Mouse (Mus musculus) CD4-positive, CD25-positive, alpha-beta regulatory T cell, adult 4 months (primary cell): ENCODE data around the gene Arhgap17. TPM values are rescaled to one million over a fixed set of nuclear protein-coding genes. Genes with fewer than 3 reads are reported as not detected.

ENCODE experiments used
- ATAC-seq: one replicate; pipeline ENCODE4 v1.8.0; 2017
- polyA plus RNA-seq, 2 experiments: library from polyadenylated mRNA; unstranded; fragments of 100-300 nt; shearing (Covaris generic); gene quantifications; one replicate each; pipeline ENCODE4 v1.2.1; 2017

Arhgap17 gene
- 10 to 100 TPM; 22.5 to 22.7 TPM for polyA plus RNA-seq

DNA sequence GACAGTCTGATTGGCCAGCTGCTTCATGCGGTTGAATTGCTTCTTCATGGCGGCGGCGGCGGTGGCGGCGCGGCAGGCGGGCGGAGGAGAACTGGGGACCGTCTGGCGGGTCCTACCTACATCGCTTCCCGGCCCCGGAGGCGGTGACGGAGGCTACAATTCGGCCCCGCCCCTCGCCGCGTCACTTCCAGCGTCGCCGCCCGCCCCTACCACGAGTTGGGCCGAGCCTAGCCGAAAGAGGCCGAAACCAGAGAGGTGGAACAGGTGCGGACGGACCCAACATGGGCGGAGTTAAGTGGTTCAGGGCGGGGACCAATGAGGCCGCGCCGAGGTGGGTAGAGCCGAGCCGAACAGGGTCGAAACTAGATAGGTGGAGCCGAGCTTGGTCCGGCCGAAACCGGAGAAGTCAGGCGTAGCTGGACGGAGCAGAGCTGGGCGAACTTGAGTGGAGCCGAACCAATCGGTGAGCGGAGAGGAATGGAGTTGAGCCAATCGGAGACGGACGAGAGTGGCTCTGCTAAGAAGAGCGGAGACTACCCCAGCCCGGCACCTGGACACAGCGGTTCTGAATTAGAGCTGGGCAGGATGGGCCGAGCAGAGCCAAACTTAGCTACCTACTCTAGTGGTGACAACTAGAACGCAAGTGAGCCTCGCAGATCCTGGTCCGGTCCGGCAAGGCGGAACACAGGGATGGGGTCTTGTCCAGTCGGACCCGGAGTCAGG is at the start of gene Arhgap17, which contains the start of gene Lcmt1:
Arhgap17 (minus strand) TSS at position 157 of the 723 bp plus-strand sequence.
Lcmt1 (plus strand) TSS at position 26 of the 723 bp plus-strand sequence.
- peak; percentile 93 for ATAC-seq

GRCm38 (mm10) chr7:123417661-123418060 is 47.9 kb upstream of the Arhgap17 start:
- no peak for ATAC-seq

DNA sequence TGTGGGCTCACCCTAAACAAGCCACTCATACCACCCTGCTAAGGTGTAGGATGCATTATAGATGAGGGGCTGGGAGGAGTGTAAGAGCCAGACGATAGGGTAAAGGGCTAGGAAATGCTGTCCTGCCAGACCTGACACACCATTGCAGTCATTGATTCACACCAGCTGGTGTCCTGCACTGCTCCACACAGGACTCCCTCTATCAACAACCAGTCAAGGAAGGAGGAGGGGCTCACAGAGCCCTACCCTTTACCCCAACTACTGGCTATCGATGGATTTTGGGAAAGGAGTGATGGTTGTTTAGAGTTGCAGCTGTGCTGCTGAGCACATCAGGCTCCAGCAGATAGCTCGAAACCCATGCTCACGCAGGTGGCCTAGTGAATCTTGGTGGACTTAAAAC is 47.1 kb upstream of the Arhgap17 start:
- ATAC-seq, result no peak

- ATAC-seq, result no peak
Observed at GRCm38 (mm10) chr7:123412143-123412542, 42.4 kb upstream of the Arhgap17 start.

DNA sequence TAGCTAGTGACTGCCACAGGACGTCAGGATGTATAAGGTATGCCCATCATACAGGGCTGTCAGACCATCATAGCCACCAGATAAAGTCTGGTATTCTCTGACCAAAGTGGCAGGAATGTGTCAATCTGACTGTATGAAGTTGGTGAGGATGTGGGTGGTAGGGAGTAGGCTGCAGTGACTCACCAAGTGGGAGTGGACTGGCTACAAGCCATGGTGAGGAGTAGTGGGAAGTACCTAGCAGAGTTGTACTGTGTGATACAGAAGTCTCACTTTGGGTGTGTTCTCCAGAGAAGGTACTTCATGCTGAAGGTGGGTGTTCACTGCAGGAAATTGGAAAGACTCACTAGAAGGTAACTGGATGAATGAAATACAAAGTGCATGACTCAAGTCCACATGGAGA is 41.4 kb upstream of the Arhgap17 start:
- ATAC-seq, result no peak

GRCm38 (mm10) chr7:123410502-123410901 is 40.8 kb upstream of the Arhgap17 start:
- ATAC-seq, result no peak

DNA sequence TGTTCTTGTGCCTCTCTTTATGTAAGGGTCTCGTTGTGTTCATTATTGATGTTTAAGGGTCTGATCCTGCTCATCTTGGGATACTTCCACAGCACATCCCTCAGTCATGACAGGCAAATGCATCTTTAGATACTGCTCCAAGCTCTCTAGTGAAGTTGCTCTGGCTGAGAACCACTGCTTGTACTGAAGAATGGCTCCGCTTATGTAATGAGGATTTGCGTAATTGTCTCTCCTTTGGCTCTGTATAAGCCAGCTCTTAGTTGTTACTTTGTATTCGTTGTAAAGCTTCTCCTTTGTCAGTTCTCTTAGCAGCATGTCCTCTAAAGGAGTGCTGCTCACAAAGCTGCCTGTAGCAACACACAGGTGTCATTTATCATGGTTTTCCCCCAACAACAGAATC is 37.3 kb upstream of the Arhgap17 start:
- no peak for ATAC-seq

DNA sequence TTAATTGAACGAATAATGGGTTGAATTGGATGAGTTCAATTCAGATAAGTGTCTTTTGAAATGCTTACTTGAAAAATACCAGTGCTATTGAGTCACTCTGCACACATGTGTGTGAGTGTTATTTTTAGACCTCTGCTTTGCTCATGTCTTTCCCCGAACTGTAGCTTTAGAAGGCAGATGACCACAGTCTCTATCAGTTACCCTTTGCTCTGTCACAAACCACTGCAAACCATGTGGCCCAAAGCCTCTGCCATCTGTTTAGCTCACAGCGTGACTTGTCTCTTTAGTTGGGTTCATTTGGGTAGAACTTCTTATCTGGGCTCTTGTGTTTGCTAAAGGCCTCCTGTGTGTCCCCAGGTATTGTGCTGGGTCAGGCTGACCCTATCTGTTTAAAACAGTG is 35.9 kb upstream of the Arhgap17 start:
- ATAC-seq, result no peak

DNA sequence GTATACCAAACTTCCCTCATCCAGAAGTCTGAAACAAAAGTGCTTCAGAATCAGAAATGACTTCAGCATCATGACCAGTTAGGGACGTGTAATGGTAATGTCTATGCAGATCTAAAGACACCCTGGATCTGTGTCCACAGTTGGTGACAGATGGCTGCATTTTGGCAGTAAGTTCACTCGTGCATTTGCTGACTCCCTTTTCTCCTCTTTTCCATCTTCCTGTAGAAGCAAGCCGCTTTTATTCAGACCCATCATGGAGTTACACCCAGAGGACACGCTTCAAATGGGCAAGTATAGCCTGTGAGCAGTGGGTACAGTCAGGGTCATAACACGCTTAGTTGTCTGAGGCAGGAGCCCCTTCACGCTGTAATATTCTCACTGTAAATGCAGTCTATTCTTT is 34.5 kb upstream of the Arhgap17 start:
- ATAC-seq, result no peak

- no peak for ATAC-seq
Observed at GRCm38 (mm10) chr7:123401121-123401520, 31.4 kb upstream of the Arhgap17 start.

- no peak for ATAC-seq
Observed at GRCm38 (mm10) chr7:123399286-123399685, 29.6 kb upstream of the Arhgap17 start.

GRCm38 (mm10) chr7:123398828-123399227 is 29.1 kb upstream of the Arhgap17 start:
- ATAC-seq, result no peak

- no peak for ATAC-seq
Observed at GRCm38 (mm10) chr7:123397931-123398330, 28.2 kb upstream of the Arhgap17 start.

GRCm38 (mm10) chr7:123397369-123397768 is 27.7 kb upstream of the Arhgap17 start:
- ATAC-seq, result no peak

- ATAC-seq, result no peak
Observed at GRCm38 (mm10) chr7:123396900-123397299, 27.2 kb upstream of the Arhgap17 start.

DNA sequence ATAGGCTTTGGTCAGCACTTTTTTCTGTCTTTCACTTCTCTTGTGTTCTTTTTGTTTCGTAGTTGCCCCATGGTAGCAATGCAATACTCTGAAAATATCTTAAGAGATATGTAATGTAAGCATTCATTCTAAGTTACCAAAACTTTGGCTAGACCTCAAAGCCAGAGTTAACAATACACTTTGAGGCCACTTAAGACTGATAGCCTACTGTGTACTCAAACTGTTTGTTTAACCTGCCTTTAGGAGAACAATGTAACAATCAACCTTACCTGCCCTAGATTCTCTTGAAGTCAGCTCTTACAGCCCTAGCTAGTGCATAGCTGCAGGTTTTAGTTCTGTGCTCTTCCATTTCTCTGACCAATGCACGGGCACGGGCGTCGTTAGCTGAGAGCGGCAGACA is 24.6 kb upstream of the Arhgap17 start:
- no peak for ATAC-seq

DNA sequence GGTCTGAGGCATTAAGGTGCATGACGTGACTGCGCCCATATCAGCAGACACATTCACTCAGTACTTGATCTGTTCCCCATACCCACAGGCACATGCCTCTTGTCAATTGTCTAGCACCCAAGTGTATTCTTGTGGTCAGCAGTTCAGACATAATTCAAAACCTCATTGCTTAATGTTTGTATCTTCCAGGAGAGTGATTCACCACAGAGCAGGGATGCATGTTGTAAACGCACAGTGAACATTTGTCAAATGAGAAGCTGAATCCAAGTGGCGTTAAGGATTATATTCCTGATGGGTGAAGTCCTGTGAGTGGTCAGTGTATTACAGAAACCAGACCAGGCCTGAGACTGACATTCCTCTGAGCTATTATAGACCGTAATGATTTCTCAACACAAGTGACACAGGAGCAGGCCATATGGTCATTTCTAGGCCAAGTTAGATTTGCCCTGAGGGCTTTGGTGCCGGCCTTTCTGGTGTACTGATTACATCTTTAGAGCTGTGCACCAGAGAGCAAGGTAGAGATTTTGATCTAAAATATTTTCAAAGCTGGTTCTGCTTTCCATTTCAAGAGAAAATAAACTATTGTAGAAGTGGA is 20.1 kb upstream of the Arhgap17 start:
- no peak for ATAC-seq

DNA sequence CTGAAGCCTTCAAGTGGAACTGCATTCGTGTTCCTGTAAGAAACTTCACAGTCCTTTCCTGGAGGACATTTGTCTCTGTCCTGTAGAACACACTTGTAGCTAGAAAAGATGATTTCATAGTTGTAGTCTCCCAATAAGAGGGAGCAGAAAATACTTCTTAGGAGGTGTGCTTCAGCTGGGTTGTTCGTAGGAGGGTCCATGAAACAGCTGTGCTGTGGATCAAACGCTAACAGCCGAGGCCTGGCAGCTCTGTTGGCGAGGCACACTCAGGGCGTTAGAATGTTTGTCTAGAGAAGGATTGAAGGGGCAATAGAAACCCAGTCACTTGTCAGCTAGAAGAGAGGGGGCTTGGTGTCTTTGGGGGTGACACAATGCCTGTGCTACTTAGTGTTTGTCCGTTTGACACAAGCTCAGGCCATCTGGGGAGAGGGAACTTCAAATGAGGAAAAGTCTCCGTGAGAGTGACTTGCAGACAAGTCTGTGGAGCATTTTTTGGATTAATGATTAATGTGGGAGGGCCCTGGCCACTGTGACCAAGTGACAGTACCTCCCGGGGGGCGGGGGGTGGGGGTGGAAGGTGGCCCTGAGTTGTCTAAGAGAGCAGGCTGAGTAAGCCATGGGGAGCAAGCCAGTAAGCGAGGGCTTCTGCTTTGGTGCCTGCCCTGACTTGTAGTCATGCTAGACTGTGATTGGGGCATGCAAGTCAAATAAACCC is 16.1 kb upstream of the Arhgap17 start:
- ATAC-seq, result no peak

GRCm38 (mm10) chr7:123377443-123378400 is 8.0 kb upstream of the Arhgap17 start:
- peak; percentile 99 for ATAC-seq

GRCm38 (mm10) chr7:123371501-123371900 is 1.8 kb upstream of the Arhgap17 start:
- peak; percentile 9 for ATAC-seq

- no peak for ATAC-seq
Observed at GRCm38 (mm10) chr7:123370700-123371099, 985 bp upstream of the Arhgap17 start.
